Mouse (Mus musculus) megakaryocyte, adult 5-6 weeks (primary cell): ENCODE data around the gene Alox12b. TPM values are rescaled to one million over a fixed set of nuclear protein-coding genes. Genes with fewer than 3 reads are reported as not detected.

Experiments used
- total RNA-seq, 2 experiments: library from RNA; stranded (forward) in 1 of 2; stranded (reverse) in 1 of 2; fragments of 153-499, 151-499 nt in 1 of 2; fragments of 221-1000, 200-1000 nt in 1 of 2; gene quantifications; 2 replicates each; pipeline versions ENCODE4 v1.2.3 to v1.2.4; 2015 to 2017

Alox12b gene
- total RNA-seq, 2 experiments from 2014 or later = not detected

Other genes starting within 250 kb of the Alox12b start
- gene Odf4, start 229.9 kb upstream of the Alox12b start, total RNA-seq (2015) = not detected in 2 replicates
- gene Odf4, start 229.9 kb upstream of the Alox12b start, total RNA-seq (2017) = not detected in 2 replicates
- gene Arhgef15, start 199.5 kb upstream of the Alox12b start, total RNA-seq (2015) = not detected in 2 replicates
- 0.07 TPM in 1 of 2 replicates, not detected in the other for gene Arhgef15, start 199.5 kb upstream of the Alox12b start, total RNA-seq (2017)
- gene Slc25a35, start 188.9 kb upstream of the Alox12b start, total RNA-seq (2015) = 6.6 and 7.9 TPM in 2 replicates
- 1.8 and 2.4 TPM in 2 replicates for gene Slc25a35, start 188.9 kb upstream of the Alox12b start, total RNA-seq (2017)
- gene Rangrf, start 181.8 kb upstream of the Alox12b start, total RNA-seq (2015) = 10.2 and 13.1 TPM in 2 replicates
- 4.7 and 6.8 TPM in 2 replicates for gene Rangrf, start 181.8 kb upstream of the Alox12b start, total RNA-seq (2017)
- 7.3 and 10.3 TPM in 2 replicates for gene Pfas, start 148.5 kb upstream of the Alox12b start, total RNA-seq (2015)
- gene Pfas, start 148.5 kb upstream of the Alox12b start, total RNA-seq (2017) = 7.4 and 10.4 TPM in 2 replicates
- gene Ctc1, start 141.1 kb upstream of the Alox12b start, total RNA-seq (2015) = 28.0 and 34.5 TPM in 2 replicates
- 15.8 and 20.5 TPM in 2 replicates for gene Ctc1, start 141.1 kb upstream of the Alox12b start, total RNA-seq (2017)
- gene Aurkb, start 111.3 kb upstream of the Alox12b start, total RNA-seq (2015) = 105 and 116 TPM in 2 replicates
- 116 and 125 TPM in 2 replicates for gene Aurkb, start 111.3 kb upstream of the Alox12b start, total RNA-seq (2017)
- gene Borcs6, start 97.3 kb upstream of the Alox12b start, total RNA-seq (2015) = 18.8 and 20.5 TPM in 2 replicates
- 17.7 and 20.2 TPM in 2 replicates for gene Borcs6, start 97.3 kb upstream of the Alox12b start, total RNA-seq (2017)
- 13.2 and 15.7 TPM in 2 replicates for gene Tmem107, start 86.2 kb upstream of the Alox12b start, total RNA-seq (2015)
- gene Tmem107, start 86.2 kb upstream of the Alox12b start, total RNA-seq (2017) = 11.4 and 26.6 TPM in 2 replicates
- 53.9 and 66.6 TPM in 2 replicates for gene Vamp2, start 68.5 kb upstream of the Alox12b start, total RNA-seq (2015)
- 11.2 and 21.8 TPM in 2 replicates for gene Vamp2, start 68.5 kb upstream of the Alox12b start, total RNA-seq (2017)
- gene Per1, start 61.8 kb upstream of the Alox12b start, total RNA-seq (2015) = 6.7 and 12.5 TPM in 2 replicates
- 7.9 and 8.5 TPM in 2 replicates for gene Per1, start 61.8 kb upstream of the Alox12b start, total RNA-seq (2017)
- gene Hes7, start 36.6 kb upstream of the Alox12b start, total RNA-seq (2015) = not detected in 2 replicates
- not detected in 2 replicates for gene Hes7, start 36.6 kb upstream of the Alox12b start, total RNA-seq (2017)
- not detected in 2 replicates for gene 9130213A22Rik, start 34.4 kb upstream of the Alox12b start, total RNA-seq (2015)
- not detected in 2 replicates for gene 9130213A22Rik, start 34.4 kb upstream of the Alox12b start, total RNA-seq (2017)
- 0.18 TPM in 1 of 2 replicates, not detected in the other for gene Aloxe3, start 31.1 kb upstream of the Alox12b start, total RNA-seq (2015)
- not detected in 2 replicates for gene Aloxe3, start 31.1 kb upstream of the Alox12b start, total RNA-seq (2017)
- gene Alox8, start 40.9 kb downstream of the Alox12b start, total RNA-seq (2015) = 1.3 and 1.5 TPM in 2 replicates
- gene Alox8, start 40.9 kb downstream of the Alox12b start, total RNA-seq (2017) = 1.8 and 2.0 TPM in 2 replicates
- gene Gucy2e, start 80.0 kb downstream of the Alox12b start, total RNA-seq (2015) = 0.16 TPM in 1 of 2 replicates, not detected in the other
- 0.07 and 0.33 TPM in 2 replicates for gene Gucy2e, start 80.0 kb downstream of the Alox12b start, total RNA-seq (2017)
- 15.2 and 28.3 TPM in 2 replicates for gene Cntrob, start 166.8 kb downstream of the Alox12b start, total RNA-seq (2015)
- gene Cntrob, start 166.8 kb downstream of the Alox12b start, total RNA-seq (2017) = 10.4 and 13.8 TPM in 2 replicates
- 219 and 269 TPM in 2 replicates for gene Trappc1, start 167.0 kb downstream of the Alox12b start, total RNA-seq (2015)
- gene Trappc1, start 167.0 kb downstream of the Alox12b start, total RNA-seq (2017) = 155 and 195 TPM in 2 replicates
- 0.59 and 1.3 TPM in 2 replicates for gene Kcnab3, start 169.3 kb downstream of the Alox12b start, total RNA-seq (2015)
- gene Kcnab3, start 169.3 kb downstream of the Alox12b start, total RNA-seq (2017) = 0.40 and 1.7 TPM in 2 replicates
- gene Rnf227, start 183.5 kb downstream of the Alox12b start, total RNA-seq (2015) = 3.7 and 8.1 TPM in 2 replicates
- gene Rnf227, start 183.5 kb downstream of the Alox12b start, total RNA-seq (2017) = 7.2 and 8.7 TPM in 2 replicates
- 13.6 and 13.9 TPM in 2 replicates for gene Chd3, start 212.4 kb downstream of the Alox12b start, total RNA-seq (2015)
- gene Chd3, start 212.4 kb downstream of the Alox12b start, total RNA-seq (2017) = 17.1 and 19.8 TPM in 2 replicates
- 90.6 and 105 TPM in 2 replicates for gene Naa38, start 238.5 kb downstream of the Alox12b start, total RNA-seq (2015)
- 147 and 161 TPM in 2 replicates for gene Naa38, start 238.5 kb downstream of the Alox12b start, total RNA-seq (2017)
- 11.6 and 15.3 TPM in 2 replicates for gene Cyb5d1, start 238.6 kb downstream of the Alox12b start, total RNA-seq (2015)
- gene Cyb5d1, start 238.6 kb downstream of the Alox12b start, total RNA-seq (2017) = 24.0 and 28.1 TPM in 2 replicates
- 0.14 TPM in 1 of 2 replicates, not detected in the other for gene Tmem88, start 241.2 kb downstream of the Alox12b start, total RNA-seq (2015)
- gene Tmem88, start 241.2 kb downstream of the Alox12b start, total RNA-seq (2017) = 0.18 TPM in 1 of 2 replicates, not detected in the other